Comparison of ENCODE assay signal across 8 mouse cellular contexts in the genomic region with DNA sequence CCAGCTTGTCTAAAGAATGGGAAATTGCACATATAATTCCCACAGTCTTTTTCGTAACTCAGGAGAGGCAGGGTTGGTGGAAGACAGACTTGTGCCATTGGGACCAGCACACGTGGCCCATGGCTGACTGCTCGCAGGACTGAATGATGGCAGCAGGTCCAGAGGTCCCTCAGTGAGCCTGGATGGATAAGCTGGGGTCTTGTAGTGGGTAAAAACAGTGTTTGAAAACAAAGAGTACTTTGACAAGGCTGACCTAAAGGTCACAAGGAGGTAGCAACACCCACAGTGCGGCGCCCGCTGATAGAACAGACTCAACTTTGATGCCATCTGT. TPM values are rescaled to one million over a fixed set of nuclear protein-coding genes. Genes with fewer than 3 reads are reported as not detected.
DNase-seq lines count a peak whose midpoint lies in the region; ATAC-seq and TF ChIP-seq lines count a peak whose summit lies in the region.

No protein-coding gene starts in this region.

- no peak for DNase-seq in left cerebral cortex, adult 2 months (ENCODE audit: extremely low spot score in 1 of 2, low spot score in 2 of 2)
- no peak for DNase-seq in left cerebral cortex, adult 11 months (ENCODE audit: low spot score)
- DNase-seq in embryonic facial prominence, embryonic 14.5 days (ENCODE audit: low spot score), result no peak
- DNase-seq in thymus, postnatal 0 days (ENCODE audit: low spot score), result no peak
- DNase-seq in right cerebral cortex, postnatal 25 days, result no peak
- DNase-seq in urinary bladder, postnatal 14 days (ENCODE audit: low spot score), result no peak

- ATAC-seq in embryonic facial prominence, embryonic 14.5 days (ENCODE audit: low read depth), result no peak
- no peak for ATAC-seq in intestine, postnatal 0 days
- ATAC-seq in neural tube, embryonic 13.5 days (ENCODE audit: low read depth), result peak; percentile 47

- peak overlapping the region; percentile 89 for H3K4me3 ChIP-seq in left cerebral cortex, adult 2 months
- H3K4me3 ChIP-seq in embryonic facial prominence, embryonic 14.5 days (ENCODE audit: low read depth, low read length), result peak overlapping the region; percentile 88
- H3K4me3 ChIP-seq in intestine, postnatal 0 days (ENCODE audit: low read depth, low read length), result peak overlapping the region; percentile 88
- peak overlapping the region; percentile 91 for H3K4me3 ChIP-seq in neural tube, embryonic 13.5 days

- no peaks in the 10 kb centered on the region for H3K9me3 ChIP-seq in embryonic facial prominence, embryonic 14.5 days (ENCODE audit: control insufficient read depth, low read length)
- H3K9me3 ChIP-seq in intestine, postnatal 0 days (ENCODE audit: control insufficient read depth), result no peaks in the 10 kb centered on the region
- no peaks in the 10 kb centered on the region for H3K9me3 ChIP-seq in neural tube, embryonic 13.5 days

- peak overlapping the region; percentile 95 for H3K4me2 ChIP-seq in embryonic facial prominence, embryonic 14.5 days (ENCODE audit: low read depth, low read length)
- H3K4me2 ChIP-seq in intestine, postnatal 0 days (replicated peaks; ENCODE audit: low read depth), result peak overlapping the region; percentile 80
- H3K4me2 ChIP-seq in neural tube, embryonic 13.5 days, result peak overlapping the region; percentile 85

- WGBS in embryonic facial prominence, embryonic 14.5 days, result 77% methylated on average over 6 of the region's 6 CpGs
- 76% methylated on average over 6 of the region's 6 CpGs for WGBS in intestine, postnatal 0 days
- 66% methylated on average over 6 of the region's 6 CpGs for WGBS in neural tube, embryonic 13.5 days

- peaks cover 22% of the 10 kb centered on the region for H3K36me3 ChIP-seq in embryonic facial prominence, embryonic 14.5 days (ENCODE audit: control insufficient read depth, insufficient read depth, low read length)
- peaks cover 8% of the 10 kb centered on the region for H3K36me3 ChIP-seq in intestine, postnatal 0 days (ENCODE audit: control insufficient read depth, insufficient read depth)
- peaks cover 22% of the 10 kb centered on the region for H3K36me3 ChIP-seq in neural tube, embryonic 13.5 days

- no peak for TF ChIP-seq CTCF in left cerebral cortex, adult 2 months (IDR thresholded peaks at IDR 0.05)
- TF ChIP-seq CTCF in intestine, postnatal 0 days (IDR thresholded peaks at IDR 0.05; ENCODE audit: low read depth), result no peak

- no peaks in the 10 kb centered on the region for H3K27me3 ChIP-seq in embryonic facial prominence, embryonic 14.5 days (replicated peaks; ENCODE audit: control insufficient read depth, insufficient read depth, low read length)
- no peaks in the 10 kb centered on the region for H3K27me3 ChIP-seq in intestine, postnatal 0 days (replicated peaks; ENCODE audit: control insufficient read depth, insufficient read depth, low read length)
- H3K27me3 ChIP-seq in neural tube, embryonic 13.5 days, result no peaks in the 10 kb centered on the region

- intact Hi-C loops in left cerebral cortex, adult 2 months (cut with DNase I), result no loop called here

- peak overlapping the region; percentile 82 for H3K9ac ChIP-seq in embryonic facial prominence, embryonic 14.5 days (ENCODE audit: low read depth, low read length)
- H3K9ac ChIP-seq in intestine, postnatal 0 days (ENCODE audit: low read depth, low read length), result peak overlapping the region; percentile 71
- peak overlapping the region; percentile 89 for H3K9ac ChIP-seq in neural tube, embryonic 13.5 days

- H3K27ac ChIP-seq in left cerebral cortex, adult 2 months, result peak overlapping the region; percentile 88
- peak overlapping the region; percentile 73; the same call in 1 of the 2 replicates for H3K27ac ChIP-seq in embryonic facial prominence, embryonic 14.5 days (replicated peaks; ENCODE audit: low read depth, low read length)
- peak overlapping the region; percentile 77; the same call in 1 of the 2 replicates for H3K27ac ChIP-seq in intestine, postnatal 0 days (ENCODE audit: low read depth, low read length)
- peak overlapping the region; percentile 89 for H3K27ac ChIP-seq in neural tube, embryonic 13.5 days (replicated peaks)

- peaks cover 11% of the 10 kb centered on the region for H3K4me1 ChIP-seq in embryonic facial prominence, embryonic 14.5 days (ENCODE audit: control insufficient read depth, insufficient read depth, low read length)
- H3K4me1 ChIP-seq in intestine, postnatal 0 days (replicated peaks; ENCODE audit: control insufficient read depth, insufficient read depth, low read length), result peaks cover 8% of the 10 kb centered on the region; the same call in 1 of the 2 replicates
- H3K4me1 ChIP-seq in neural tube, embryonic 13.5 days (replicated peaks), result peaks cover 23% of the 10 kb centered on the region

RNA-seq across cellular contexts. Expression of gene Ciao2b, which starts 0.5 kb away (rescaled TPM):
- total RNA-seq in left cerebral cortex, adult 2 months (2021), result 10 to 100 TPM; 30.2 to 34.3 TPM
- polyA plus RNA-seq in embryonic facial prominence, embryonic 14.5 days (2014; fragmentation: Nextera tagmentation; extraction: Ambion mirVana), result 81.3 and 87.9 TPM in 2 replicates
- 59.1 and 60.6 TPM in 2 replicates for polyA plus RNA-seq in intestine, postnatal 0 days (2015; fragmentation: Nextera tagmentation; extraction: Ambion mirVana)
- polyA plus RNA-seq in neural tube, embryonic 13.5 days (2015; fragmentation: Nextera tagmentation; extraction: Ambion mirVana), result 131 and 143 TPM in 2 replicates
- 106 and 115 TPM in 2 replicates for polyA plus RNA-seq in thymus, postnatal 0 days (2015; fragmentation: Nextera tagmentation; extraction: Ambion mirVana)

RNA-seq across cellular contexts. Expression of gene Rrad, which starts 11.2 kb away (rescaled TPM):
- total RNA-seq in left cerebral cortex, adult 2 months (2021), result 1 to 10 TPM; 4.0 to 4.4 TPM
- polyA plus RNA-seq in embryonic facial prominence, embryonic 14.5 days (2014; fragmentation: Nextera tagmentation; extraction: Ambion mirVana), result 40.5 and 54.7 TPM in 2 replicates
- polyA plus RNA-seq in intestine, postnatal 0 days (2015; fragmentation: Nextera tagmentation; extraction: Ambion mirVana), result 5.8 and 6.1 TPM in 2 replicates
- polyA plus RNA-seq in neural tube, embryonic 13.5 days (2015; fragmentation: Nextera tagmentation; extraction: Ambion mirVana), result 3.7 and 4.9 TPM in 2 replicates
- 12.1 and 13.3 TPM in 2 replicates for polyA plus RNA-seq in thymus, postnatal 0 days (2015; fragmentation: Nextera tagmentation; extraction: Ambion mirVana)

RNA-seq across cellular contexts. Expression of gene Cdh16, which starts 18.1 kb away (rescaled TPM):
- total RNA-seq in left cerebral cortex, adult 2 months (2021), result not detected
- polyA plus RNA-seq in embryonic facial prominence, embryonic 14.5 days (2014; fragmentation: Nextera tagmentation; extraction: Ambion mirVana), result 1.9 and 2.1 TPM in 2 replicates
- not detected in 2 replicates for polyA plus RNA-seq in intestine, postnatal 0 days (2015; fragmentation: Nextera tagmentation; extraction: Ambion mirVana)
- polyA plus RNA-seq in neural tube, embryonic 13.5 days (2015; fragmentation: Nextera tagmentation; extraction: Ambion mirVana), result 0.29 and 0.45 TPM in 2 replicates
- polyA plus RNA-seq in thymus, postnatal 0 days (2015; fragmentation: Nextera tagmentation; extraction: Ambion mirVana), result 0.17 and 0.23 TPM in 2 replicates

RNA-seq across cellular contexts. Expression of gene Pdp2, which starts 51.0 kb away (rescaled TPM):
- total RNA-seq in left cerebral cortex, adult 2 months (2021), result 1 to 10 TPM; 8.4 to 8.5 TPM
- polyA plus RNA-seq in embryonic facial prominence, embryonic 14.5 days (2014; fragmentation: Nextera tagmentation; extraction: Ambion mirVana), result 8.1 and 8.2 TPM in 2 replicates
- 12.2 and 15.2 TPM in 2 replicates for polyA plus RNA-seq in intestine, postnatal 0 days (2015; fragmentation: Nextera tagmentation; extraction: Ambion mirVana)
- polyA plus RNA-seq in neural tube, embryonic 13.5 days (2015; fragmentation: Nextera tagmentation; extraction: Ambion mirVana), result 17.9 and 19.7 TPM in 2 replicates
- polyA plus RNA-seq in thymus, postnatal 0 days (2015; fragmentation: Nextera tagmentation; extraction: Ambion mirVana), result 11.7 and 12.3 TPM in 2 replicates
